Mouse (Mus musculus) adipocyte (in vitro differentiated cells): ENCODE measurements around the gene Prkn.

Source experiments
- DNase-seq: peaks from one replicate; pipeline ENCODE4 v3.0.0-alpha.2; 2016; ENCODE audit warnings: low spot score

The Prkn gene

GRCm38 (mm10) chr17:11402225-11402875 lies 562.2 kb downstream of the Prkn start:
- DNase-seq, result no peak

- DNase-seq, result no peak
Observed at GRCm38 (mm10) chr17:11411414-11411813, 571.2 kb downstream of the Prkn start.

DNA sequence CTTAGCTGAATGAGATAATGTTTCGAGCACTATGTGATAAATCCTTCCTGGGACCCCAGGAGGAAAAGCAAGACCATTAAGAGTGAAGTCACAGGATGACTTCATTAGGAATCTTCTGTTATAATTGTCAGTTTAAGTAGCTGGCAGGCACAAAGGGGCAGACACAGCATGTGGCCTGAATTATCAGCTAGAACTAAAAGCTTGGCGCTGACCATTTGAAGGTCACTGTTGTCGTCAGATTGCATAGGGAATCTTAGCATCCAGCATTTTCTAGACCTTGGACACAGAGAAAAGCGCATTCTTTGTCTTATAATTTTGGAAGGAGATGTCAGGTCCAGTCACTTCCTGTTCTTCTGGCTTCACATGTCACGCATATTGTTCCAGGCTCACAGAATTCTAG lies 573.5 kb downstream of the Prkn start:
- DNase-seq, result no peak

- no peak for DNase-seq
Observed at GRCm38 (mm10) chr17:11414288-11414687, 574.1 kb downstream of the Prkn start.

GRCm38 (mm10) chr17:11417150-11417549 lies 577.0 kb downstream of the Prkn start:
- DNase-seq, result no peak

DNA sequence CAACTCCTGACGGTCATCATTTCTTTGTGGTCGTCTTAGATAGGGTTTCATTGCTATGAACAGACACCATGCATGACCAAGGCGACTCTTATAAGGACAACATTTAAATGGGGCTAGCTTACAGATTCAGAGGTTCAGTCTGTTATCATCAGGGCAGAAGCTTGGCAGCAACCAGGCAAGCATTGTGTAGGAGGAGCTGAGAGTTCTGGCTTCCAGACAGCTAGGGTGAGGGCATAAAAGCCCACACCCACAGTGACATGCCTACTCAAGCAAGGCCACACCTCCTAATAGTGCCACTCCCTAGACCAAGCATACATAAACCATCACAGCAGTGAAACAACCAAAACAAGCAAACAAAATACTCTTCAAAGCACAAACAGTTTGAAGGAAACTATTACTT lies 579.3 kb downstream of the Prkn start:
- DNase-seq, result peak; percentile 12

DNA sequence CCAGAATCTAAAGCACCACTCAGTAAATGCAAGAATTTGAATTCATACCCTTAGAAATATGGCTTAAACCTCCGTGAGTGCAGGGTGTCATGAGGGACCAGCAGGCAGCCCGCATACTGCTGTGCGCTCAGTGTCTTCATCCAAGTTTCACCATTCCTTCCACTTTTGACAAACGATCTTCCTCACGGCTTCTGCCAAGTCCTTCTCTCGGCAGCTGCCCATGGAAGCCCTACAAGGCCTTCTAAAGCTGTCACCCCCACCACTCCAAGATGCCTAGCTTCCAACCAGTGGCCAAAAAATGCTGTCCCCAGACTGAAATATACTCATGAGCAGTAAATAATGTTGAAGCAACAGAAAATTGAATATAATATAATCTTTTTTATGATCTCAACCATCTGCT lies 580.7 kb downstream of the Prkn start:
- DNase-seq, result no peak

DNA sequence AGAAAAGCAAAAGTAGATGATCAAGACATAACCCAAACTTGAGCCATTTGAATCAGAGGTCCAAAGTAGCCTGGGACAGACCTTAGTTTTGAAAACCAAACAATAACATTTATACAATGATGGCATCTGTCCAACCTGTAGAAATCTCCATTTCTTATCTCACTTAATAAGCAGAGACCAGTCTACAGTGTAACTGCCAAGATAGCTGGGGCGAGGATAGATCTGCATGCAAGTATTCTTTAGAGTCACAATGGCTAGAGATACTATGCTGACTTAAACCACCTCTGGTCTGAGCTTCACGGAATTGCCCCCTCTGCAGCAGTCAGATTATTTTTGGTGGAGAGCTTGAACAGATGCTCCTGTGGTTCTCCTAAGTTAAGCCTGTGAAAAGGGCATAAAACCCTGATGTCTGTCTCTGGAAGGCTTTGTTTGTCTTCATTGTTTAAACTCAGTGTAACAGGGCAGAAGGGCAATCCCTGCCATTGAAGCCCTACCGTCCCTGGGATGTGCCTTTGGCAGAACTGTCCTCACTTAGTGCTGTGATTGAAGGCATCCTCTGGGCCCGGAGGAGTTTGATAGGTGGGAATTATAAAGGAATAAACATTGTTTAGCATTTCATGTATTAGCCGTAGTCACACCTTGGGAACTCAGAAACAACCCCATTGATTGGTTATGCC lies 581.2 kb downstream of the Prkn start:
- DNase-seq, result no peak

- DNase-seq, result no peak
Observed at GRCm38 (mm10) chr17:11431323-11431722, 591.1 kb downstream of the Prkn start.

- no peak for DNase-seq
Observed at GRCm38 (mm10) chr17:11432593-11432992, 592.4 kb downstream of the Prkn start.

DNA sequence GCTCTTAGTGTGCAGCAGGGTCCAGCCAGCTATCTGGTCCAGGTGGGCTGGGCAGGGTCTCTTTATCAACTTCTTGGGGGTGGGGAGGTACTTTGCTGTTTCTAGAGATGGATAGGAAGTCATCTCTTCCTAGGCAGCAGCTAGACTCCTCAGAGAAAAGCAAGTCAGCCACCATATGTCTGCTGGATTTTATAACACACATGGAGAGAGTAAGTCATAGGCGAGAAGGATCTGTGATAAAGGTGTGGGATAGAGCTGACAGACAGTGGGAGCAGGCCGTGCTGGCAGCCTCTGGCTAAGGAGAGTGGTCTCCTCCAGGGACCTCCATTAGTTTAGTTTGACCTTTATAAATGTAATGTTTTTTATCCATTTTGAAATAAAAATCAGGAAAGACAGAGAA lies 622.5 kb downstream of the Prkn start:
- DNase-seq, result no peak

DNA sequence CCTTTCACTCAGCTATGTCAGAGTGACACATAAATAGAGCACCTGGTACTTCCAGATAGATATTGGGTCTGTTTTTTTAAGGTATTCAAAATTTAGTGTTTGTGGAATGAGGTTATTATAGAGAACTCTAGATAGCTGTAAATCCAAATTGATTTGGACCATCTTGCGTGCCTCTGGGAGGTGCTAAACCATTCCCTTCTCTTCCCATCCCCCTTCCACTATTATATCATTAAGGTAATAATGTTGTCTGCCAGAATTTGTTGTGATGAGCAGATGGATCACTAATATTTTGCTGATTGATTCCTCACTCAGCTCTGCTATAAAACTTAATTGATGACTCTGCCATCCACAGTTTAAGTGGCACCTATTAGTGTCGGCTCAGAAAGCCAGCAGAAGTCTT lies 625.9 kb downstream of the Prkn start:
- DNase-seq, result no peak

- no peak for DNase-seq
Observed at GRCm38 (mm10) chr17:11468624-11469023, 628.4 kb downstream of the Prkn start.

GRCm38 (mm10) chr17:11483032-11483431 lies 642.8 kb downstream of the Prkn start:
- DNase-seq, result no peak

GRCm38 (mm10) chr17:11490051-11490450 lies 649.9 kb downstream of the Prkn start:
- DNase-seq, result no peak

- no peak for DNase-seq
Observed at GRCm38 (mm10) chr17:11502556-11502955, 662.4 kb downstream of the Prkn start.

GRCm38 (mm10) chr17:11504496-11504895 lies 664.3 kb downstream of the Prkn start:
- no peak for DNase-seq

DNA sequence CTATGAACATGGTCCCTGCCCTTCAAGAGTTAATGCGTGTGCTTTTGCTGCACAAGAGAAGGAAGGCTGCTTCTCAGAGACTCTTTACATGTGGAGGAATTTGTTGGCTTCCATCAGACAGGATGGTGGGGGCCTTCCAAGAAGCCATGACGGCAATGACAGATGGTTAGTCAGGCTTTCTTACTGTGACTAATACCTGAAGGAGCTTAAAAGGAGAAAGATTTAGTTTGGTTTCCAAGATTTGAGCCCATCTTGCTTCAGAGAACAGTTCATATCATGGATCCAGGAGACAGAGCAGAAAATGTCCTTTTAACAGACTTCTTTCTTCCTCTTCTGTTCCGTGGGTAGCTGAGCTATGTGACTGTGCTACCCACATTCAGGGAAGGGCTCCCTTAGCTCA lies 666.9 kb downstream of the Prkn start:
- DNase-seq, result no peak

DNA sequence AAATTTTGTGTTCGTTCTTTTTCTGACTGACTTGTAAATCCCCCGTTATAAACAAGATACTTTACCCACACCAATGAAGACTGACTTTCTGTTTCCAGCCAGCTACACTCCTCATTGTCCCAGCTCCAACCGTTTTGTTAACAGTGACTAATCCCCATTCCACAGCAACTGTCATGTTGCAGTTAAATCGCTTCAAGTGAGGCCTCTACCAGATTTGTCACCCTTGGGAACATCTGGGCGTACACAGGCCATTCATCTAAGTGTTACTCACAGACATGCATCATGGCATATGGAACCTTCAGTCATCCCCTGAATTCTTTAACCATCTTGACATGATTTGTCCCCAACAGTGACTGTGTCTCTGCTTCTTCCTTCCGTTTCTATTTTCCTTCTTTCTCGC lies 669.9 kb downstream of the Prkn start:
- DNase-seq, result no peak

DNA sequence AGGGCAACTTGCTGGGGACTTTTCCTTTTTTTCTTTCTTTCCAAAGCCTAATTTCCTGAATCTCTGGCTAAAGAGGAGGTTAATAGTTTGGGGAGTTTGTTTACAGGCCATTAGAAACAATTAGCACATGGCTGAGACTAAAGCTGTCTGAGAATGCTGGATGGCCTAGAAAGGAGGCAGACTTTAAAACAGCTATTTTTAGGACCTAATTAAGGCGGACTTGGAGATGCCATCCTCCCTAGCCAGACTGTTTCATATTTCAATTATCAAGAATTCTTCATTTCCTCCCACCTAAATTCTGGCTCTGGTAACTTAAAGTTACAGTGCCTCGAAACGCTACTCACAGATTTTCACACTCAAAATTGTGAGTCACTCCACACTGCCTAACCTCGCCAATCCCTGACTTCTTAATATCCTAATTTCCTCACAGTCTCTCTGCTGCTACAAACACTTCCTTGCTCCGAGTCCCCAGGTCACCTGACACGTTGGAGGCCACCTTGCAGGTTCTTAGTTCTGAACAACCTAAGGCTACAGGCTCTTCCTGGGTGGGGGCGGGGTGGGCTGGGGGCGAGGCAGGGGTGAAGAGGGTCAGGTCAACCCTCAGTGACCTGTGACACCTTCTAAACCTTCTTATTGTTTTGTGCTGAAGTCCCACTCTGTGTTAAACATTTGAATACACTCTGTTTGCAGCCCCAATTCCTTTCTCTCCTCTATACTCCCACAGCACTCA lies 674.0 kb downstream of the Prkn start:
- DNase-seq, result no peak

GRCm38 (mm10) chr17:11515619-11516018 lies 675.4 kb downstream of the Prkn start:
- no peak for DNase-seq

GRCm38 (mm10) chr17:11516165-11516564 lies 676.0 kb downstream of the Prkn start:
- no peak for DNase-seq

- DNase-seq, result no peak
Observed at GRCm38 (mm10) chr17:11532066-11532465, 691.9 kb downstream of the Prkn start.
